Mouse (Mus musculus) bone marrow, adult 2 months (tissue): ENCODE results near the gene 1700001O22Rik.

Experiments
- CTCF ChIP-seq: fragments of 200-500 bp; IDR thresholded peaks from 2 replicates; pipeline ENCODE4 v1.5.1; 2011; ENCODE audit warnings: low read length, control low read depth; ENCODE audit not compliant: control insufficient read depth, insufficient read depth
- POLR2A ChIP-seq: fragments of 200-500 bp; IDR thresholded peaks from 2 replicates; pipeline ENCODE4 v1.6.1; 2011; ENCODE audit warnings: low read depth, mild to moderate bottlenecking, control low read depth, low read length, borderline replicate concordance; ENCODE audit not compliant: control insufficient read depth

- TF ChIP-seq POLR2A (no peak), CTCF (no peak)
These were observed 42.8 kb downstream of the 1700001O22Rik start for GRCm38 (mm10) chr2:30760706-30761105.
